Mouse (Mus musculus) fibroblast of lung, adult 2 months (primary cell): Measurements from ENCODE around the gene Cep41.

Source experiments
- DNase-seq: peaks from one replicate; pipeline ENCODE4 v3.0.0-alpha.2; 2011; ENCODE audit warnings: low read depth

The Cep41 gene

GRCm38 (mm10) chr6:30710371-30711364 is 17.1 kb upstream of the Cep41 start:
- DNase-seq = no peak

- DNase-seq = no peak
Observed at GRCm38 (mm10) chr6:30709115-30709514, 15.6 kb upstream of the Cep41 start.

DNA sequence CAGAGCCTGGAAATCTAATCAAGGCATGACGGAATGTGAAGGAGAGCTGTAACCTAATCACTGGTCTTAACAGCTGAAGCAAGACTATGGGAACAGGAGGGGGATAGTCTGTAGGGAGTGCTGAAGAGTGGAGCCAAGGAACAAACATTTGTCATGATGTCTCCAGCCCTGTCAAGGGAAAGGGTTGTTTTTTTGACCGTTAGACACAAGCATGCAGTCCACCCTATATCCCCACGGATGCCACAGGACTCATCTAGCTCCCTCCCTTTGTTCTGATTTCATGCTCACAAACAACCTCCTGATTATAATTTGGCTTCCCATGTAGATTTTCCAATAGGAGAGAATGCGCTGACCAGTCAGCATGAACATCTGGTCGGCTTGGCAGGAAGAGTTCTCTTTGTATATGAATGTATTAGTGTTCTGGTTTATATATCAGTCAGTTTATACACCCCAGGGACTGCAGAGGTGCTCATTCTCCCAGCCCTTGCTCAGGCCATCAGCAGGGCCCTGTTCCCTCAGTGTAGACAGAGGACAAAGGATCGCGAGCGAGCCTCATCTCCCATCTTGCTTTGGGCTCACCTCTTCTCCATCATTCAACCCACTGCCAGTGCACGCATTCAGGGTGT is 10.5 kb upstream of the Cep41 start:
- no peak for DNase-seq

GRCm38 (mm10) chr6:30703476-30703875 is 9.9 kb upstream of the Cep41 start:
- no peak for DNase-seq

DNA sequence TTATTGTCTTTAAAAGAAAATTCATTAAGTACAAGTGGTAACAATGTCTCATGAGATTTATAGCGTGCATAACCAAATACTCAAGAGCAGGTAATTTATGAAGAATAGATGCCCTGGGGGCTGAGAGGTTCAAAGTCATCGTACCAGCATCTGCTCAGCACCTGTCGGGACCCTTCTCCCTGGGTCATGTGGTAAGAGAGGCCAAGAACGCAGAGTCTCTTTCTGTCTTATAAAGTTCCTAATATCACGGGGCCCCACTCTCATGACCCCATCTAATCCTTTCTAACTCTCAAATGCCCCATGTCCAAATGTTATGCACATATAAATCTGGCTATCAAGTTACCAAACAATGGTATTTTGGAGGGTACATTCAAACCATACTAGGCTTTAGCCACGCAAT is 9.3 kb upstream of the Cep41 start:
- no peak for DNase-seq

GRCm38 (mm10) chr6:30700182-30700581 is 6.6 kb upstream of the Cep41 start:
- DNase-seq = no peak

DNA sequence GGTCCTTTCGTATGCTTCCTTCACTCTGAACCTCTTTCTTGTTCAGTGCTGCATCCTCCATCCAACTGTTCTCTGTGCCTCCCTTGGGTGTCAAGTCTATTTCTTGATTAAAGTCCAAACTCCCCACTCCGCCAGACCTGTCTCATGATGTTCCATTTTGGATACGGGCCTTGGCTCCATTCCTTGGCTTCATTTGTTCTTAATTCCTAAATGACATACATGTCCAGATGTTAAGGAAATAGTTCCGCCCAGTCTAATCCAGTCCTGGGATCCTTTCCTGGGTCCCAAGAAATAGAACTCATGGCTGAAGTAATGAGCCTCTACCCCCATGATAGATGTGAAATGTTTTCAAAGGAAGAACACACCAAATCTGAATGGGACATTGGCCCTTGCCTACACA is 4.5 kb upstream of the Cep41 start:
- DNase-seq = no peak

DNA sequence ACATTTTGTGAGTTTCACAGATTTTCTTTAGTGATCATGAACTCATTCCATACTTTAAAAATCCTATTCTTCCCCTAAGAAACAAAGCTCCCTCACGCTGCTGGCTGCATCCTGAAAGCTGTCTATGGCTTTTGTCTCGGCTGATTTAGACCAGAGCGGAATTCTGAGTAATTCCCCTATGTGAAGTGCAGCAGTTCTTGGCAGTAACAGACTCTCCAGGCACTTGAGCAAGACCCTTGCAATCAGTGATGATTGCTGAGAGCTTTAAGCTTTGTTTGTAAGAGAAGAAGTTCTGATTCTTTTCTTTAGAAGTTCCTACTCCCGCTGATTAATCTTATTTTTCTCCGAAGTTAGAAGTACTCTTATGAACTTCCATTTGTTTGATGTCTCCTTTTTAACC is 3.9 kb upstream of the Cep41 start:
- DNase-seq = no peak

- no peak for DNase-seq
Observed at GRCm38 (mm10) chr6:30695124-30695523, 1.6 kb upstream of the Cep41 start.

- no peak for DNase-seq
Observed at GRCm38 (mm10) chr6:30694209-30694608, 660 bp upstream of the Cep41 start.

- no peak for DNase-seq
Observed at GRCm38 (mm10) chr6:30692826-30693225, 723 bp downstream of the Cep41 start.

- no peak for DNase-seq
Observed at GRCm38 (mm10) chr6:30687198-30687597, 6.4 kb downstream of the Cep41 start.

- no peak for DNase-seq
Observed at GRCm38 (mm10) chr6:30684570-30684969, 9.0 kb downstream of the Cep41 start.

DNA sequence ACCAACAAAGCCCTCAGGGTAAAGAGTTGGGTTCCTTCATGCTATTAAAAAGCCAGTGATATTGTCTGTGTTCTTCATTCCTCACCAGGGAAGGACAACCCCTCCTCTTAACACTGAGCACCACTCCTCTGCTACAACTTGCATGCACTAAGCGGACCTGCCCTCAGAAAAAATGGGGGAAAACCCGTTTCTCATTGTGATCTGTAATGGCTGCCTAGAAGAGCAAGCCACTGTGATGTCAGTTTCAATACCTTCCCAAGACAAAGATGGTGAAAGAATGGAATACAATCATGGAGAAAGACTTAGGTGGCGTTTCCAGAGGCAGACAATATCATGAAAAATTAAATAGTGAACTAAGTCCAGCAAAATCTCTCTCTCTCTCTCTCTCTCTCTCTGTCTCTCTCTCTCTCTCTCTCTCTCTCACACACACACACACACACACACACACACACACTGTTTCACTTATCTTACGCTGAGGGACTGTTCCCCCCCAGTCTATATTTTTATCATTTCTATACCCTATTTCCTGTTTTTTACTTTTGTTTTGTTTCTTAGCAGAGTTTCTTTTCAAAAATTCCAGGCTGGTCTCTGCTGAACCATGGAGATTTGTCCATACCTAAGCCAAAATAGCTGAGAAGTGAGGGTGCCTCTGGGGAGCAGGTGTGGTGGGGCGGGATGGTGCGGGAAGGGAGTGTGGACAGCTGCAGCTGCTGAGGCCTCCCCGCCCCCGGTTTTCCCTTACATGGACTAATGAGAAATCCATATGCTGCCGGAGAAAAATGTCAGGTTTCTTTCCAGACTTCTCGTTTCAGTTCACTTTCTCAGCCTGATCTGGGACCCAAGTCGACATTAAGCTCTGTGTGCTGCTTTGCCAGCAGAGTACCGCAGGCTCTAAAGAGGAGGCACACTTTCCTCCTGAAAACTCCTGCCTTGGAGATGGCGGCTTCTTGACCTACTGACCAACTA is 11.3 kb downstream of the Cep41 start:
- DNase-seq = no peak

- no peak for DNase-seq
Observed at GRCm38 (mm10) chr6:30680442-30680841, 13.1 kb downstream of the Cep41 start.

DNA sequence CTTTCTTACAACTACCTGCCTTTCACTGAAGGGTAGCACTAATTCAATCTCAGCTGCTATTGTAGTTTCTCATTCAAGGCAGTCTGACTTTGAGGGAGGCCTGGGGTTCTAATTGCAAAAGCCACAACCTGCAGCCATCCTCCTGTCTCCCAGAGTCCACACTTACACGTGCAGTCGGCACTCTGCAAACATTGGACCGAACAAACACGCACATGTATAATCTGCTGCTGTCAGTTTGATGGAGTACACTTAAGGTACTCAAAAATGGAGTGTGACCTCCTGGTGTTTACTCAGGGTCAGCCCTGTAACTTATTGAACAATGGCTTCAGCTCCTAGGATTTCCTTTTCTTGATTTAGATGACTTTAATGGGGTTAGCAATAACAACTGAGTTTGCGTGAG is 14.0 kb downstream of the Cep41 start:
- no peak for DNase-seq

- DNase-seq = no peak
Observed at GRCm38 (mm10) chr6:30678482-30678881, 15.1 kb downstream of the Cep41 start.

DNA sequence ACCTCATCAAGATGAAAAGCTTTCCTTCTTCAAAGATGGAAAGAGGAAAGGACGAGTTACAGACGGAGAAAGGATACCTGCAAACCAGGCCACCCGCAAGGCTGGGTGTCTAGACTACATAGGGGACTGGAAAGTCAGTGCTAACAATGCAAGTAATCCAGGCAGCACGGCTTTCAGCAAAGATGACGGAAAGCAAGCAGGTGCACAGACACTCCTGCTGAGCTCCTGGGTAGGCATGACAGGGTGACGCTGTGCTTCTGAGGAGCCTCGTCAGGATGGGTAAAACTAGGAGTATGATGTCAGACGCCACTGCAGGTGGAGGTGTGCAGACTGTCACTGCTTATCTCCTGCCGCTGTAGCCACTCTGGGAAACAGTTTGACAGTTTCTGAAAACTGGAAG is 16.0 kb downstream of the Cep41 start:
- no peak for DNase-seq

DNA sequence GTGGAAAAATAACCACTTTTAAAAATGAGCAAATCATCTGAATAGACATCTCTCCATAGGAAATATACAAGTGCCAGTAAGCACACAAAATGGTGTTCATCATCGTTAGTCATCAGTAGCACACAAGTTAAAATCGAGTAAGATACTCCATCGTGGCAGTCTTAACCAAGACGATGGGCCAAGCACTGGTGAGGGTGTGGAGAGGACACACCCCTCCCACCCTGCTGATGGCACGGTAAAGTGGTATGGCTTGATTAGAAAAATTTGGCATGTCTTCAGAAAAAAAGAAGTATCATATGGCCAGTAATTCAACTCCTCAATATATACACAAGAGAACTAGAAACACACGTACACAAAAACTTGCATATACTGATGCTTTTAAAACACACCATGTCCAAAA is 17.0 kb downstream of the Cep41 start:
- DNase-seq = no peak

GRCm38 (mm10) chr6:30675281-30675771 is 18.2 kb downstream of the Cep41 start:
- DNase-seq = no peak

DNA sequence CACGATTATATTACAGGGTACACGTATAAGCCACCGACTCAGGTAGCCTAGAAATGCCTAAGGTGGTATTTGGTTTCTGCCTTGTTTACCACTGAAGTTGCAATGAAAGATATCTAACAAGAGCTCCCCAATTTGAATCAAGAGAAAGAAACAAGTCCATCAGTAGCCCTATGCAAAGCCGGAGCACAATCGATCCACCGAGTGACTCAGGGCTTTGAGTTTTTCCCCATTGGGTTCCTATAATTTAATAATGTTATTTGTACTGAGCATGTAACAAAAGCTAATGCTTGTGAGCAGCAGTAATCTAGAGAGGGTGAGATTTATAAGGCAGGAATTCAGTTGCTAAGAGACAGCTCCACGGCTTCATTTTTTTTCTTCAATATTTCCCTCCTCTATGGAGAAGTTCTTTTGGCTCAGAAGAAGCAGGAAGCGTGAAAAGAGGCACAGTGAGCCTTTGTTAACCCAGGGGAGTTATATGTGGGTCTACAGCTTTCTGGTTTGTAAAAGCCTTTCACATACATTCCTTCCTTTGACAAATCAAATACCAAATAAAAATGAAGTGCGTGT is 18.8 kb downstream of the Cep41 start:
- DNase-seq = no peak
